Mouse (Mus musculus): ENCODE data around the gene Ppp2r1b. TPM values are rescaled to one million over a fixed set of nuclear protein-coding genes. Genes with fewer than 3 reads are reported as not detected.
A peak's percentile ranks its signal among the peaks of the same experiment; 100 is the strongest.
"Not testable (repeated sequence)": the region's sequence is repeated elsewhere in the genome, so short reads cannot be mapped to it uniquely, and the experiment has no call there.

Ppp2r1b gene
- 10 to 100 TPM; 57.5 to 62.8 (median 59.3) TPM for polyA plus RNA-seq (2017; shearing (Covaris generic))

GRCm38 (mm10) chr9:50845081-50845480 is at the start of gene Ppp2r1b:
Gene Ppp2r1b (plus strand): TSS chr9:50845301.
- no peak for ATAC-seq

- no peak for ATAC-seq
Measured at GRCm38 (mm10) chr9:50796776-50797175, 48.3 kb upstream of the Ppp2r1b start.

GRCm38 (mm10) chr9:50797641-50798040 is 47.5 kb upstream of the Ppp2r1b start:
- no peak for ATAC-seq

GRCm38 (mm10) chr9:50798368-50798767 is 46.7 kb upstream of the Ppp2r1b start:
- no peak for ATAC-seq

- peak; percentile 67 for ATAC-seq
Measured at GRCm38 (mm10) chr9:50800985-50801384, 44.1 kb upstream of the Ppp2r1b start.

GRCm38 (mm10) chr9:50803055-50803671 is 41.9 kb upstream of the Ppp2r1b start:
- ATAC-seq: no peak

- no peak for ATAC-seq
Measured at GRCm38 (mm10) chr9:50808471-50808870, 36.6 kb upstream of the Ppp2r1b start.

- no peak for ATAC-seq
Measured at GRCm38 (mm10) chr9:50809146-50809545, 36.0 kb upstream of the Ppp2r1b start.

GRCm38 (mm10) chr9:50811187-50811586 is 33.9 kb upstream of the Ppp2r1b start:
- no peak for ATAC-seq

GRCm38 (mm10) chr9:50811746-50812145 is 33.4 kb upstream of the Ppp2r1b start:
- ATAC-seq: no peak

- no peak for ATAC-seq
Measured at GRCm38 (mm10) chr9:50813796-50814195, 31.3 kb upstream of the Ppp2r1b start.

GRCm38 (mm10) chr9:50815666-50816065 is 29.4 kb upstream of the Ppp2r1b start:
- ATAC-seq: no peak

GRCm38 (mm10) chr9:50816512-50816911 is 28.6 kb upstream of the Ppp2r1b start:
- ATAC-seq: no peak

GRCm38 (mm10) chr9:50818050-50818449 is 27.1 kb upstream of the Ppp2r1b start:
- ATAC-seq: no peak

- ATAC-seq: no peak
Measured at GRCm38 (mm10) chr9:50819716-50820115, 25.4 kb upstream of the Ppp2r1b start.

GRCm38 (mm10) chr9:50821651-50822050 is 23.4 kb upstream of the Ppp2r1b start:
- no peak for ATAC-seq

GRCm38 (mm10) chr9:50822216-50822615 is 22.9 kb upstream of the Ppp2r1b start:
- no peak for ATAC-seq

GRCm38 (mm10) chr9:50823779-50824453 is 21.2 kb upstream of the Ppp2r1b start:
- ATAC-seq: no peak

- no peak for ATAC-seq
Measured at GRCm38 (mm10) chr9:50831514-50831913, 13.6 kb upstream of the Ppp2r1b start.

- no peak for ATAC-seq
Measured at GRCm38 (mm10) chr9:50832162-50832561, 12.9 kb upstream of the Ppp2r1b start.

GRCm38 (mm10) chr9:50832582-50832981 is 12.5 kb upstream of the Ppp2r1b start:
- not testable (repeated sequence) for ATAC-seq

GRCm38 (mm10) chr9:50833786-50834185 is 11.3 kb upstream of the Ppp2r1b start:
- ATAC-seq: no peak

- no peak for ATAC-seq
Measured at GRCm38 (mm10) chr9:50835068-50835705, 9.9 kb upstream of the Ppp2r1b start.

- peak; percentile 71 for ATAC-seq
Measured at GRCm38 (mm10) chr9:50836097-50836496, 9.0 kb upstream of the Ppp2r1b start.

Data from inflammation-experienced regulatory T-cells, adult 6 months (primary cell).